Mouse (Mus musculus) adrenal gland (tissue): ENCODE data around the gene Fnip1.
"Not testable (repeated sequence)": the region's sequence is repeated elsewhere in the genome, so short reads cannot be mapped to it uniquely, and the experiment has no call there.

ENCODE experiments used
- intact Hi-C: fragments of 180-260 bp; cut with DNase I; formaldehyde crosslinking; loops from one replicate; pipeline ENCODE4 v1.15.1; 2025
- long read RNA-seq, 2 experiments: library from polyadenylated mRNA; unstranded; transcript quantifications; one replicate each; pipeline ENCODE4 v2.0.0; 2020; ENCODE audit warnings: borderline replicate concordance in 1 of 2; ENCODE audit not compliant: insufficient replicate concordance in 1 of 2

The Fnip1 gene
- long read RNA-seq, experiment 1, partial matches to known transcripts: 5 of 5 reads
- long read RNA-seq, experiment 1, other reads (novel, unspliced or antisense): 0 of 5 reads
- long read RNA-seq, experiment 2, partial matches to known transcripts: 3 of 4 reads
- long read RNA-seq, experiment 2, other reads (novel, unspliced or antisense): 1 of 4 reads

DNA sequence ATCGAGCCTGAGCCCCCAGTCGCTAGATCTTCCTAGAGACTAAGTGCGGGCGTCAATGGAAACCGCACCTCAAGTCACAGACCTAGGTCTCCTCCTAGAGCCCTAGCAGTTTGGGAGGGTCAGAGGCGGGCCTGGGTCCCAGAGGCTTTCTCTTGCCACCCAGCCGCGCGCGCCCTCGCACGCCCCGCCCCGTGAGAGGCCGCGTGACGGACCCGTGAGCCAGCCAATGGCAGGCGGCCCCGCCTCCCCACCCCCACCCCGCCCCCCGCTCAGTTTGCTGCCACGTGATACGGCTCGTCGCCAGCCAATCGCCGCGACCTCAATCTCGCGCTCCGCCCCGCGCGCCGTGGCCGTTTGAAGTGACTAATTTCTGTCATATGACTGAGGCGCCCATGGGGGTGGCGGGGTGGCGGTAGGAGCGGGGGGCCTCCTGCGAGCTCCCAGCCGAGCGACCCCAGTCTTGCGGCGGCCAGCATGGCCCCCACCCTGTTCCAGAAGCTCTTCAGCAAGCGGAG lies at the start of gene Fnip1:
Gene Fnip1 (plus strand): TSS at position 377 of the 515 bp plus-strand sequence.
- intact Hi-C loops: loop anchor here (5.0 kb wide), 1 partner anchor 84 kb away; the partner anchor contains the start of gene Rapgef6

DNA sequence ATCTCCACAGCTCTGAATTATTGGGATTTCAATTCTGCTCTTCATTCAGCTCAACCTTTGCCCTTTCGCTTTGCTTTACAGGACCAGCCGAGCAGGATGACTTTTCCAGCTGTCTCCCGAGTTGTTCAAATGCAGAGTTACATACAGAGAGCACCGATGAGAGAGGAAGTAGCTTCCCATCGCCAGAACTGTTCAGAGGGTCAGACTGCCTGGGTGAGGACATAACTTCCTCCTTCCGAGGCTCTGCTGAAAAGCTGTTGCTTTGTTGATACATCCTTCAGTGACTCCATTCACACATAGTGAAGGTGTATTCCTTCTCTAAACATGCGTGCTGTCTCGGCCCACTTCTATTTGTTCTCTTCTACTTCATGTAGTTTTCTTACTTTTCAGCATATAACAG lies 47.6 kb upstream of the Fnip1 start:
- intact Hi-C loops: no loop called here

DNA sequence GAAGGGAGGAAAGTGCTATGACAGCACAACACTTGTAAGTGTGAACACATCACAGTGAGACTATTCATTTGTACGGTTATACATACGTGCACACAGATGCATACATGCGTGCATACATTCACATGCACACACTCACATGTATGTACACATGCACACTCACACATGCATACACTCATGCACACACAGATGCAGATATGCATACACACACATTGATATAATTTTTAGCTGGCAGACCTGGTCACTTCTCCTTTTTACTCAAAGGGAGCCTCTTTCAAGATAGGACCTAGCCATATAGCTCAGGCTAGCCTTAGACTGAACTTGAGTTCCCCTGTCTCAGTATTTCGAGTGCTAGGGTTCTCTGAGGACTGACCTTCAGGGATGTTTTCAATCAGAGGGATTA lies 46.7 kb upstream of the Fnip1 start:
- intact Hi-C loops: no loop called here

DNA sequence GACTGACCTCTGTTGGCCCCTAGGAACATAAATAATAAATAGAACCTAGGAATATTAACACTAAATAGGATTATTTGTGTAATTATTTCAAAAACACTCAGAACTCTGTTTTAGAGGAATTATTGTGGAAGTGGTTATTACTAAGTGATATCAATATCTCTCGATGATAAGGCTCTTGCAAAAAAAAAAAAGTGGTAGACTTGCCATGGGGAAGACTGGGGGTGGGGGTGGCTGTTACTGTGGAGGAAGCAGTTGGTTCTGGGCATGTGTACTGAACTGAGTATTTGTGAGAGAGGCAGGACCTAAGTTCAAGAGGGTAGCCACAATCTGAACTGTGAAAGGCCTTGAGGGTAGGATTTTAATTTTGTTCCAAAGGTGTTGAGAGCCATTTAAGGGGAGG lies 41.3 kb upstream of the Fnip1 start:
- intact Hi-C loops: no loop called here

DNA sequence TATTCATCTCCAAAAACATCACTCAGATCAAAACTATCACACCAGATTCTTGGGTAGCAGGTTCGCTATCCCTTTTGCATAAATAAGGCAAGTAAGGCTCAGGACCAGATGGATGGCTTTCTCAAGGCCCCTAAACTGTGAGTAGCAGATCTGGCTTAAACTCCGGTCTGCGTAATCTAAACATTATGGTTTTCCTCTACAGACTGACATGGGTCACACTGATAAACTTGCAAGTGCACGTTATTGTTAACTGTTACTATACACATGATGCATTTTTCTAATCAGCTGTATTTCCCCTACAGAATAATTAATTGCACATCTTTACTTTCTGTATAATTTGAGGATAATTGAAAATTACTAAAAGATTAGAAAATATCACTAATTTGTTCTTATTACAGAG lies 39.9 kb upstream of the Fnip1 start:
- intact Hi-C loops: no loop called here

DNA sequence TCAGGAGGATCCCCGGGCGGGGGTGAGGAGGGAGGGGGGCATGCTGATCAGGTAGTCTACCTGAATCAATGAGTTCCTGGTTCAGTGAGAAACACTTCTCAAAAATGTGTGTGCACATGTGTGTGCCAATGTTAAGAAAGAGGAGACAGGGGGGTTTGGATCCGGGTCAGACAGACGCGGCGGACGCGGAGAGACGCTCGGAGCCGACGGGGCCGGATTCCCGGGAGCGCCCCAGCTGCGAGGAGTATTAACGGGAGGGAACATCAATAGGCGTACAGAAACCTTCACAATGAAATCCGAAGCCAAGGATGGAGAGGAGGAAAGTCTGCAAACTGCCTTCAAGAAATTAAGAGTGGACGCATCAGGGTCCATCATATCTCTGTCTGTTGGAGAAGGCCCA lies 37.2 kb upstream of the Fnip1 start:
- intact Hi-C loops: not testable (repeated sequence)

DNA sequence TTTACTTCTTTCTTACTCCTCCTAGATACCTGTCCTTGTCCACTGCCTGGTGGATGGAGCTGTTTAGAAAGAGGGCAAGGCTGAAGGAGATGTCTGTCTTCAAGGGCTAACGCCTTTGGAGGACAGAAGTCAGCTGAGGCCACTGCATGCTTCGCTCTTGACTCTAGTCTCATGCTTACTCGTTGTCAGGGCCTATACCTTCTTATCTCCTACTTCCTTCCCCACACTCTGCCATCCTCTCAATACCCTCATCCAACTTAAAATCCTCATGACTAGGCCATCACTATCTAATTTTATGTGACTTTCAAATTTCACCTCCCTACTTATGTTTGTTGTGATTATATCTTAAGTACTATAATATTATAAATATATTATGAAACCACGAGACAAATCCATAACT lies 33.1 kb upstream of the Fnip1 start:
- intact Hi-C loops: no loop called here

DNA sequence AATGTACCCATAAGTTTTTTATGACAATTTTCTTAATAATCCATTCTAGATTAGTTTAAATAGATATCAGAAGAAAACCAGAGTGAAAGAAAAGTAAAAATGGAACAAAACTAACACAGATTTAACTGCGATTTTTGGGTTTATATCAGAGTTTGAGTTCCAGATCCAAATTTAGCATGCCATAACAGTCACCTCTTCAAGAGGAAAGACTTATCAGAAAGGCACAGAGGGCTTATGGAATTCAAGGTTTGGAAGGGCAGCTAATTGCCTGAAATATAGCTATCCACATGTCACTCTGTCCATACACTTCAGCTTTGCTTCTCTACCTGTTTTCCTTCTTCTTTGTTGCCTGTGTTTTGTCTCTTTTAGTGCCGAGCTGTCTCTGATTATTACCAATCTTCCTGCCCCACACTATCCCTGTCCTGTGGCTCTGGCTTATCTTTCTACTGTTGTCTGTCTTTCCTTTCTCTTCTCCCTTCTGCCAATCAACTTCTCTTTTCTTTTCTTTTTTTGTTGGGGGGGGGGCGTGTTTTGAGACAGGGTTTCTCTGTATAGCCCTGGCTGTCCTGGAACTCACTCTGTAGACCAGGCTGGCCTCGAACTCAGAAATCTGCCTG lies 31.0 kb upstream of the Fnip1 start:
- intact Hi-C loops: no loop called here

DNA sequence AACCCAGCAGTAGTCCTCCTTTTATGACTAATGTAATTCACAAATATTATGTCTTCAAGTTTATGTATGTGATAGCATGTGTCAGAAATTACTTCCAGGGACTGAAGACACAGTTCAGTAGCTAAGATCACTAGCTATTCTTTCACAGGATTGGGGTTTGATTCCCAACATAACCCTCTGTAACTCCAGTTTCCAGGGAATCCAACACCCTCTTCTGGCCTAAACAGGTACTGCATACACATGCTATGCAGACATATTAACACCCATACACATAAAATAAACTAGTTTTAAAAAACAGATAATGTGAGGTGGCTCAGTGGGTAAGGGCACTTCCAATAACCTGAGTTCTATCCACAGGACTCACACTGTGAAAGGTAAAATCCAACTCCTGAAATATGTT lies 27.4 kb upstream of the Fnip1 start:
- intact Hi-C loops: no loop called here

DNA sequence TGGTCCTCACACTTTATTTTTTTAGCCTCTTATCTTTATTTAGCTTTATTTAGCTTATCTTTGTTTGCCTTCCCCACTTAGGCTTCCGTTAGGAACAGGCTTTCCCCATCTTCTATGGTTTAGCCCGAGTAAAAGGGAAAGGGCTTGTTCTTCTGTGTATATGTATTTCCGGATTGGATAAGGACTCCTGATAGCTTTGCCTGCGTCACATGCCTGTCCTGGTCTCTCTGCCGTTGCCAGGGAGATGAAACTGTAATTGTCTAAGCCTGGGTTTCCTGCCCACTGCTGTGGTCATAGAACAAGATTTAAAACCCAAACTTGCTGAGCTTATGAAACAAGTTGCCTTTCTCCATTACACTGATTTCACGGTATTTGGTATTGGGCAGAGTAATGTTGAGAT lies 25.0 kb upstream of the Fnip1 start:
- intact Hi-C loops: no loop called here

DNA sequence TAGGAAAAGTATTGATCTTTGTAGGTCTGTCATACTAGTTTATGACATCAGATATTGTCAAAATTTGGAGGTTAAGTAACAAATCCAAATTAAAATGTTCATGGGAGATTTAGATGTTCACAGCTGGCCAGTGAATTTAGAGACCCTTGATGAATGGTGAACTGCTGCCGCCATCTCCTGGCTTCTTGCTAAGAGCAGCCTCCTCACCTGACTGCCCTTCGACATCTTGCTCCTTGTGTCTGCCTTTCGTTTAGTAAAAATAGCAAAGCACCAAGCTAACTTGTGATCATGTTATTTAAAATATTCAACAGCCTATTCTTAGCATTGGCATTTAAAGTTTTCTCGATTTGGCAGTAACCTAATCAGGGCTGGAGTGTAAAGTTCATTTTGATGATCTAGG lies 15.0 kb upstream of the Fnip1 start:
- intact Hi-C loops: no loop called here

DNA sequence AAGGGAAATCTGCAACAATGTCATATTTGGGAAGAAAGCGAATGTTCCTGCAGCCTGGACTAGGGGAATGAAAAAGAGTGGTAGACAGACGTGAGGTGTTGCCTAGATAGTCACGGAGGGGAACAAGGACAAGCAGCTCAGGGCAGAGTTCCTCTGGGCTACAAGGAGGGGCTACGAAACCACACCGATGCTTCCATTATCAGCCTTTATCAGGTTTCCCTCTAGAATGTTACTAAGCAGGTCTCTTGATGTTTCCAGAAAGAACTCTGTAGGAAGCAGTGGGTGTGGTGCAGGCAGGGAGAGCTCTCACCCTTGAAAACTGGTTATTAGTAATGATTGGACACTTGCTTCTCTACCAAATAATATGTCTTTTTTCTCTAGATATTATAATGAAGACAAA lies 11.7 kb upstream of the Fnip1 start:
- intact Hi-C loops: no loop called here

DNA sequence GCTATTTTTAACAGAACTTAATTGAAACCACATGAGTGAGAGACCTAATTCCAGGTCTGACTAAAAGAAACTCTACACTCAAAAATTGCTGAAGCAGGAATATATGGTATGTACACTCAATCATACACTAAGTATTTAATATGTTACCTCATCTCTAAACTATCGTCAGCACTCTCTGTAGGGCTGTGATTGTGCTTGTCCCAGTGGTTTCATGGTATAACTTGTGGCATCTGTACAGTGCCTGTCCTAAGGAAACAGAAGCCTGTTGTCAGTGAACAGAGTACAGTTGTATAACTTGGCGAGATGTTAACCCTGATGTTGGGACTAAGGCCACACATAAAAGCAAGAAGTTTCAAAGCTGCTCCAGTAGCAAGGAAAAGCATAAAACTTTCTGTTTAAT lies 10.9 kb upstream of the Fnip1 start:
- intact Hi-C loops: no loop called here

DNA sequence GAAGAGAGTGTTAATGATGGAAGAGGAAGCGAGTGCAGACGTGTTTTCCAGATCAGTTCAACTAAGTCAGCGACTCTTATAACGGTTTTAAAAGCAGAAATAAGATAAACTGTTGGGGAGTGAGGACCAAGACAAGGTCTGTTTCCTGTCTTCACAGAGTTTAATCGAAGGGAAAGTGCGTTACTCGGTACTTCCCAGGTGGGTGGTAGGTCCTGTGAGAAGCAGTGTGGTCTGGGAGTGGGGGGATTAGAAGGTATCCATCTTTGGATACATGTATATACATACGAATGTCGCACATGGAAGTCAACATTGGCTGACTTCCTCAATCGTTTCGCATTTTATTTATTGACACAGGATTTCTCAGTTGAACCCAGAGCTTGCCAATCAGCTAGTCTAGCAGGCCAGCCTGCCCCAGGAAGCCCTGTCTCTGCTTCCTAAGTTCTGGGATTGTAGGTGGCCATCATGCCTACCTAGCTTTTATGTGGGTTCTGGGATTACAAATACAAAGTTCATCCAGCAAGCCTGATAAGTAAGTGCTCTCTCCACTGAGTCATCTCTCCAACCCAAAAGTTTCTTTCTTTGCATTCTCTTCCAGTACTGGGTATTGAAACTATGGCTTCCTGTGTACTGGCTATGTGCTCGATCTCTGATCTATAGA lies 10.2 kb upstream of the Fnip1 start:
- intact Hi-C loops: no loop called here

DNA sequence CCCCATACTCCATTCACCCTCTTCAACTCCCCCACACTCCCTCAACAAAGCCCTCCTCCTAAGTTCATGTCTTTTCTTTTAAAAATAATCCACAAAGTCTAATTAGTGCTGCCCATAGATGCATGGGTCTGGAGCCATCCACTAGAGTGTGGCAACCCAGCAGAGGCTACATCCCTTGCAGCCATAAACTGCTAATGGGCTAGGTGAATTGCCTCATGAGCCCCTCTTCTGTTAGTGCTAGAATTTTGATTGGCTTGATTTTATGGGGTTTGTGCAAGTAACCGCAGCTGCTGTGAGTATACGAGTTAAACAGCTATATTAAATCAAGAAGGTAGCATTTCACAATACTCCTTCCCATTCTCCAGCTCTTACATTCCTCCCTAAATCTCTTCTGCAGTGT lies 8.8 kb upstream of the Fnip1 start:
- intact Hi-C loops: no loop called here

DNA sequence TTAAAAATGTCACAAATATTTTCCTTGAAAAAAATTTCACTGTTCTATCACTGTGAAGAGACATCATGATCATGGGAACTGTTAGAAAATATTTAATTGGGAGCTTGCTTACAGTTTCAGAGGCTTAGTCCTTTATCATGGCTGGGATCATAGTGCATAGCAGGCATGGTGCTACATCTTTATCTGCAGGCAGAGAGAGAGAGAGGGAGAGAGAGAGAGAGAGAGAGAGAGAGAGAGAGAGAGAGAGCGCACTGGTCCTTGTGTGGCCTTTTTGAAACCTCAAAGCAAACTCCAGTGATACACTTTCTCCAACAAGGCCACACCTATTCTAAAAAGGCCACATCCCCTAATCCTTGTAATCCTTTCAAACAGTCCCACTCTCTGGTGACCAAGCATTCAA lies 2.2 kb upstream of the Fnip1 start:
- intact Hi-C loops: loop anchor here (5.0 kb wide), 1 partner anchor 87 kb away; the partner anchor contains the start of gene Rapgef6

DNA sequence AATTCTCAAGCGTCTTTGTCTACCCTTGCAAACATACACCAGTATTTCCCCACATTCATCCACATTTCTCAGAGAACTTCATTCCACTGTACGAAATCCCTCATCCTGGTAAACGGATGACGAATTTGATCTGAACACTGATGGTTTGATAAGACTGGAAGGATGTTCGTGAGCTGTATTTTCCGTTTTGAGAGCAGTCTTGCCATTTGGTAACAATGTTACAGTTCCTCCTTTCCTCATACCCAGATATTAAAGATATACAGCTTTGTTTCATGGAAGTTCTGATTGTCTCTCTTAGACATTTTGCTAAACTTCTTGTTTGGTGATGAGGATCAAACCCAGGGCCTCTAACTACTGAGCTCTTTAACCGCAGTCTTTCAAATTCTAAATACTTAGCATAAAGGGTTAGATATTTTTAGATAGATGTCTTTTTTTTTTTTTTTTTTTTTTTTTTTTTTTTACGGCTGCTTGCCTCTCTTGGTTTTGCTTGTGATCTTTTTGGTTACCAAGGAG lies 633 bp upstream of the Fnip1 start:
- intact Hi-C loops: loop anchor here (5.0 kb wide), 1 partner anchor 85 kb away; the partner anchor contains the start of gene Rapgef6

DNA sequence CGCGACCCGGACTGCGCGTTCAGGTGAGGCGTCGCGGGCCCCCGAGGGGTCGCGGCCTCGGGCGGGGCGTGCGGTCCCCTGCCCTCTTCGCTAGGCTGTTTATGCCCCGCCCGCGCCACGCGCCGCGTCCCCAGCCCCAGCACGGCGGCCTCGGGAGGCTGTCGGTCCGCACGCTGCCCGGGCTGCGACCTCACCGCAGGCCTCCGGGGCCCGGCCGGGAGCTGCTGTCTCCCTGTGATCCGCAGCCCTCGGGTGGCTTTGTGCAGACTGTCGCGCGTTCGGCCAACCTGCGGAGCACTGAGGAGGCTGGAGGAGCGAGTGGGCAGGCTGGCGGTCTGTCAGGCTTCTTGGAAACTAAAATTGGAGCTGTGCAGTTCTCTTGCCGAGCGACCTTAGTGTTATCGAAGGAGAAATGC lies 375 bp downstream of the Fnip1 start:
- intact Hi-C loops: loop anchor here (5.0 kb wide), 1 partner anchor 84 kb away; the partner anchor contains the start of gene Rapgef6

DNA sequence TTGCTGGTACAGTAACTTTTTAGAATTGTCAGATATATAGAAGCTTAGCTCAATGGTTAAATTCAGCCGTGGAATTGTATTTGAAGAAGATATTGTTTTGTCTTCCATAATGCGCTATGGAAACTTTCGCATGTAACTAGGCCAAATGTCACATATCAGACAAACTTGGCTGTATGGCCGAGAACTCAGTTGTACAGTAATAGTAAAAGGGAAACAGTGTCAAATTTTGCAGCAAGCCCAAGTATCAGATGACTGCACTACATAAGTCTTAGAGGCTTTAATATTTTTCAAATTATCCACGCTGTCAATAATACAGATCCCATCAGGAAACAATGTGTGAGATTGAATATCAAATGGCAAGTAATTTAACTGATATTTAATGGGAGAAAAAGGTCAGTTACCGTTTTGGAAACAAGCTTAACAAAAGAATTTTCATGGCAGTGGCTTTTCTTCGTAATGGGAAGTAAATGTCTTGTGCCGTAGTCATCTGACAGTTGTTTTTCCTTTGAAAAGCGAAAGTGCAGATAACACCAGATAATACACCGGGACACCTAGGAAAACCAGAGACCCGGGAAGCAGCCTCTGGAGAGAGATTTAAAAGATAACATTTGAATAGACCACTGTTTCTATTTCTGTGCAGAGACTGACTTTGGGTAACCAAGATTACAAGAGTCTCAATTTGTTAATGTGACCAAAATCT lies 1.1 kb downstream of the Fnip1 start:
- intact Hi-C loops: loop anchor here (5.0 kb wide), 1 partner anchor 83 kb away; the partner anchor contains the start of gene Rapgef6

DNA sequence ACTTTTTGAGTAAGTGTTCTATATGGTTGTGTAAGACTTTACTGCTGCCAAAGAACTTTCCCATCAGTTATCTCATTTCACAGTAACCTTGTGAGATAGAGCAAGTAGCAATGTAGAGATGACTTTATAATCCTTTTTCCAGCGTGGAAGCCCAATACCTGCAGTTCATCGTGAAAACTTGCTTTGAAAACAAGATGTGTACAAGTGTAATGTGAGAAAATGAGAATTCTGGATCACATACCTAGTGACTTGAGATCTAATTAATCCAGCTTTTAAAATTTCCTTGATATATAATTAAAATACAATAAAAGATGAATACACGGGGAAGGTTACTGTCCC lies 1.7 kb downstream of the Fnip1 start:
- intact Hi-C loops: loop anchor here (5.0 kb wide), 1 partner anchor 83 kb away; the partner anchor contains the start of gene Rapgef6

DNA sequence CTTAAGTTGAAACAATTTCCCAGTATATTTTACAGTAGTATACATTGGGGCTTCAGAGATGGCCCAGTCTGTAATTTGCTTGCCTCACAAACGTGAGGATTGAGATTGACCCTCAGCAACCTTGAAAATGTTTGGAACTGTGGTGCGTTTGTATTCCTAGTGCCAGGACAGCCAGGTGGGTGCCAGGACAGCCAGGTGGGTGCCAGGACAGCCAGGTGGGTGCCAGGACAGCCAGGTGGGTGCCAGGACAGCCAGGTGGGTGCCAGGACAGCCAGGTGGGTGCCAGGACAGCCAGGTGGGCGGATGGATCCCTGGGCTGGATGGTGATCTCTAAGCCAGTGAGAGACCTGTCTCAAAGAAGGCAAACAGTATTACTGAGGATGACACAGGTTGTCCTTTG lies 12.8 kb downstream of the Fnip1 start:
- intact Hi-C loops: not testable (repeated sequence)

DNA sequence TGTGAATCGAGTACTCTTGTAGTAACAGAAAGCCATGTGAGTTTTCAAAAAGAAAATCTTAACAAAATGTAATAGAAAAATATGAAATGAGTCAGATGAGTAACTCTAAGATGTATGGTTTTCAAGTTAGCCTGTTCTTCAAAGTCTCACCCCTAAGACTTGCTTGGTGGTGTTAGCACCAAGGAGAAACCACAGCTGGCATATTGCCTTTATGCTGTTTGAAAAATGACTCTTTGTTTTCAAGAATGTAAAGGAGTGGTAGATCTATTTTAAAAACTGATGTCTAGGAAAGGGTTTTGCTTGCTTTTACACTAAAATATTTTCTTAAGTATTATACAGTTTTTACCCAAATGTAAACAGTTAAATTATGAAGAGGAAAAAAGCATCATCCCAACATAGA lies 16.5 kb downstream of the Fnip1 start:
- intact Hi-C loops: no loop called here
